Mouse (Mus musculus): ENCODE measurements around the gene Olfr65. TPM values are rescaled to one million over a fixed set of nuclear protein-coding genes. Genes with fewer than 3 reads are reported as not detected.

Gene Olfr65
- not detected for total RNA-seq (2021)
- long read RNA-seq, experiment 1: 0 reads
- long read RNA-seq, experiment 2: 0 reads

GRCm38 (mm10) chr7:103903187-103903586, at the start of gene Olfr65:
Gene Olfr65, plus strand, starts transcription at chr7:103903487.
- intact Hi-C loops (cut with DNase I; ENCODE audit: low total_unique reads): no loop called here
- no peak for DNase-seq

DNA sequence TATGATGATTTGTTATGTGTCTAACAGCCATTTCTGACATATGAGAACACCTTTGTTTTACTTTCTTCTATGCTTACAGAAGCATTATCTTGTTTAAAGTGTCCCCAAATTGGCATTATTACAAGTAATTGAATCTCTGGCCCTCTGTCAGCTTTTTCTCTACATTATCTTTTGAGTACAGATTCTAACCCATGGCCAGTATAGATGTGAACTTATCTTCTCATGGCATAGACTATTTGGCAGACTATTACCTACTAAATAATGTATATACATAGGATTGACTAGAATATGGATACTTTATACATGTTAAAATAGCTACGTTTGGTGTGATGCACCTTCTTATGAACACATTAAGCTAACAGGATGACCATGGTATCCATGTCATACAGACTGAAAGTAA, 48.6 kb upstream of the Olfr65 start:
- DNase-seq: no peak
- intact Hi-C loops (cut with DNase I; ENCODE audit: low total_unique reads): no loop called here

DNA sequence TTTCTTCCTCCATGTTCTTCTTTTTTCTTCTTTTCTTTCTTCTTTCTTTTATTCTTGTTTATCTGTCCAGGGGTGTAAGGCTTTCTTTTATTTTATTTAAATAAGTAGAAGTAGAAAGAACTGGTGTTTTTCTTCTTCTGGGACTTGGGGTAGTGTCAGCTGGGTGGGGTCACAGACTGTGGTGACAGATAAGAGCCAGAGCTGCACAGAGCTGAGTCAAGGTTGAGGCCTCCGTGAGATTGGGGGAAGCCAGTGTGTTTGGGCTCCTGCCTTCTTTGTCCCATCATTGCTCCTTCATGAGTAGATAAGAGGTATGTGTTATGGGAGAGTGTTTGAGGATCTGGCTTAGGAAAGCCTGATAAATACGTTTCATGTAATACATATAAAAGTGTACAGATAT, 44.2 kb upstream of the Olfr65 start:
- intact Hi-C loops (cut with DNase I; ENCODE audit: low total_unique reads): no loop called here
- no peak for DNase-seq

GRCm38 (mm10) chr7:103860855-103861254, 42.4 kb upstream of the Olfr65 start:
- DNase-seq: peak; percentile 10
- intact Hi-C loops (cut with DNase I; ENCODE audit: low total_unique reads): no loop called here

DNA sequence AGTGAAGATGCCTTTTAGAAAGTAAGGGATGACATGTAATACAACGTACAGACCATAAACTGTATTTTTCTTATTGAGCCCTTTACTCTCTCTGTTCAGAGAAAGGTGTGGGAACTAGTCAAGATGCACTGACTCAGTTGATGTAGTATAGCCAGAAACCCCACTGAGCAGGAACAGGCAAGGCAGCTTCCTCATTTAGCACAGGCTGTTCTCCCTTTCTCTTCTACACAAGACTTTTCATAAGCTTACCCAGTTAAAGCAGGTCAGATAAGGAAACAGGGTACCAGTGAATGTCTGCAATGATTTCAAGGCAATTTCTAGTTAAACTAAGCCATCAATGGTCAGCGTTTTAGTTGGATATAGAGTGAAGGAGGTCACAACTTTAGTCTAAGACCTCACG, 41.8 kb upstream of the Olfr65 start:
- intact Hi-C loops (cut with DNase I; ENCODE audit: low total_unique reads): no loop called here
- DNase-seq: no peak

DNA sequence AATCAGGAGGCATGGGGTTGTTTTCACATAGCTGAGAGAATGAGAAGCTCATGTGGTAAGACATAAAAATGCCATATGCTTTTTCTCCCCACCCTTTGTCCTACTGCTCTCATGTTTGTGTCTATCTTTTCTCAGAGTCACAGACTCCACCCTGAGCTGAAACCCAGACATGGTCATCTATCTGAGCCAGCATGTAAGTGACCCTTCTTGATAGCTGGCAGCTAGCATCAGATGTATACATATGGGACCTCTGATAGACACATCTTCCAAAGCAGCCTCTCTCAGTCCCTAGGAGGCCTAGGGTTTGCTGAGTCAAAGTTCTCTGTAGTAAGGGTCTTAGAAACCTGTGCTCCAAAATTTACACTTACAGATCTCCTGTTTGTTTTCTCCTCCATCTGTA, 37.6 kb upstream of the Olfr65 start:
- intact Hi-C loops (cut with DNase I; ENCODE audit: low total_unique reads): no loop called here
- no peak for DNase-seq

DNA sequence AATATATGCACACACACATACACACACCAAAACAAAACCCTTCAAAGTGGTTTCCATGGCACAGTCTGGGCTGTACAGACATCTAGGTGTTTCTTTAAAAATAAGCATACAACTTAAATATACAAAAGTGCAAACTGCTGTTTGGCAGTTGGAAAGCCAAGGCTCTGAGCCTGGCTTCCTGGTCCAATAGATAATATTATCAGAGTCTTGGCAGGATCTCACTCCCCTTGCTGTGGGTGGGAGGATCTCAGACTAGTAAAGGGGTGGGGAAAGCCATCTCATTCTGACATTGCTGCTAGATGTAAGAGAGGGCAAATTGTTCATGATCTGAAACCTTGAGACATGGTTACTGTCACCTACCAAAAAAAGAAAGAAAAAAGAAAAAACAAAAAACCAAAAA, 32.6 kb upstream of the Olfr65 start:
- no peak for DNase-seq
- intact Hi-C loops (cut with DNase I; ENCODE audit: low total_unique reads): no loop called here

- intact Hi-C loops (cut with DNase I; ENCODE audit: low total_unique reads): no loop called here
- no peak for DNase-seq
Observed at GRCm38 (mm10) chr7:103873064-103873463, 30.2 kb upstream of the Olfr65 start.

DNA sequence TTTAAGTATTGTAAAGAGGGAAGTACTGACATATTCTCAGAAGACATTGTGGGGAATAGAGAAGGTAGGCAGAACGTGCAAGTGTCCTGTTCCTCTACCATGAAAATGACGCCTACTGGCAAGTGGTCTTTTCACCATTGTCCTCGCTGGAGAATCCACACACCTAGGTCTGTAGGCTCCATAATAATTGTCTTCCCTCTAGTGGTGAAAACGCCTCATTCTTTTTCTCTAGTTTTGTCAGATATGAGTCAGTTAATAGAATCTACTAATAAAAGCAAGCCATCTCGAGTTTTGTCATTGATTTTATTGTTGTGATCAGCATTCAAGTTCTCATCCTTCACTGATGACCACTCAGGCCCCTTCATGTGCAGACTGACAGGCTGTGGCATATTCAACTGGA, 28.8 kb upstream of the Olfr65 start:
- intact Hi-C loops (cut with DNase I; ENCODE audit: low total_unique reads): no loop called here
- no peak for DNase-seq

DNA sequence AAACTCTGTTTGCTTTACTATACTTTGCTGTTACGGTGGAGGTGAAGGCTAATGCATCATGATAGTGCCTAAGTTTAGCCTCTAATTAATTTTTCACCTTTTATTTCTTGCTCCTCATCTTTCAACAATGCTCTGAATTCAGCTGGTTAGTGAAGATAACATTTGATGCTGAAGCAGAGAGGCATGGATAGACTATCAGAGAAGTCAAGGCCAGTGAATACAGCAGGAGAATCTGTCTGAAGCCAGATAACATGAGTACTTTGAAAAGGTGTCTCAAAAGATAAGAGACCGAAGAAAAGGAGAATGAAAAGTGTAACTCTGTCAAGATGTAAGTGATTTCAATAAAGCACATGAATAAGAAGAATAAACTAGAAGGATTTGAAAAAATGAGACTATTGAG, 26.2 kb upstream of the Olfr65 start:
- no peak for DNase-seq
- intact Hi-C loops (cut with DNase I; ENCODE audit: low total_unique reads): no loop called here

- intact Hi-C loops (cut with DNase I; ENCODE audit: low total_unique reads): no loop called here
Observed at GRCm38 (mm10) chr7:103886152-103886551, 17.1 kb upstream of the Olfr65 start, which contains the start of gene Olfr66. Gene Olfr66, minus strand, starts transcription at chr7:103886252.

GRCm38 (mm10) chr7:103894385-103894784, 8.9 kb upstream of the Olfr65 start, which contains the start of gene Olfr64:
Gene Olfr64, minus strand, starts transcription at chr7:103894485.
- DNase-seq: no peak
- intact Hi-C loops (cut with DNase I; ENCODE audit: low total_unique reads): no loop called here

More at GRCm38 (mm10) chr7:103886152-103886551, 17.1 kb upstream of the Olfr65 start, which contains the start of gene Olfr66:
- DNase-seq: no peak

DNA sequence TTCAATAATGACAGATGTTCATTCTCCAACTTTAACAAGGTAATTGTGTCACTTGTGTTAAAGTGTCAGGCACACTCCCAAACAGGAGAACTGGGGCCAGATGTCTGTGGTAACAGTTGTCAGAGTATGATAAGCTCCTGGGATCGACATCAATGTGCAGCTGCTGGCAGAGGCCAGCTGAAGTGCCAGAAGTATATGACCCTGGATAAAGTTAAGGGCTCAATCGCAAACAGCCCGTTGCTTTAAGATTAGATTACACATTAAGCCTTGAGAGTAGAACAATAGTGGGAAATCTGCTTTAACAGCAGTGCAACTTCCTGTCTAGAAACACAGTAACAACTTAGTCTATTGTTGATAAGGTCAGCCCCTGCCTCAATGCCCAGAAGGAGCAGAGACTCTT, 6.8 kb downstream of the Olfr65 start:
- no peak for DNase-seq
- intact Hi-C loops (cut with DNase I; ENCODE audit: low total_unique reads): no loop called here

DNA sequence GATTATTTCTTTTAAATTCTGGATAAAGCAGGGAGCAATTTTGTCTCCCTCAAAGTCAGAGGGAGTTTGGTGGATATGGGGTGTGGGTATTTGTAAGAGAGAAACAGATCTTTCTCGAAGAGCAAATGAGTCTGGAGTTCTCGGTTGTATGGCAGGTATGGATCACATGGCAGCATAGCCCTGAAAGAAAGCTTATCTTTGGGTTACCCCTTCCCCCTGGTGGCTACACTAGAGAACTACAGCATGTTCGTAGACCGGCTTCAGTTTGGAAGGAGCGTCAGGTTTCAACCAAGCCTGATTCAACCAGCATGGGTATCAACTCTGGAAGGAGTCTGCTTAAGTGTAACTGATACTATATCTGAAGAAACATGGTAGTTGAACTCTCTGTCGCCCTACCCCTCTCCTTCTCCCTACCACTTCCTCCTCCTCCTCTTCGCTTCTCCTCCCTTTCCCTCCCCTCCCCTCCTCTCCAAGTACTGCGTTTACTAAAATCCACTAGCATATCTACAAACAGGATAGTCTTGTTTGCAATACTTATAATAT, 9.8 kb downstream of the Olfr65 start:
- intact Hi-C loops (cut with DNase I; ENCODE audit: low total_unique reads): no loop called here
- no peak for DNase-seq

- DNase-seq: no peak
- intact Hi-C loops (cut with DNase I; ENCODE audit: low total_unique reads): no loop called here
Observed at GRCm38 (mm10) chr7:103915338-103915737, 12.1 kb downstream of the Olfr65 start.

- intact Hi-C loops (cut with DNase I; ENCODE audit: low total_unique reads): no loop called here
- no peak for DNase-seq
Observed at GRCm38 (mm10) chr7:103928525-103928924, 25.2 kb downstream of the Olfr65 start, which contains the start of gene Olfr631. Gene Olfr631, plus strand, starts transcription at chr7:103928825.

DNA sequence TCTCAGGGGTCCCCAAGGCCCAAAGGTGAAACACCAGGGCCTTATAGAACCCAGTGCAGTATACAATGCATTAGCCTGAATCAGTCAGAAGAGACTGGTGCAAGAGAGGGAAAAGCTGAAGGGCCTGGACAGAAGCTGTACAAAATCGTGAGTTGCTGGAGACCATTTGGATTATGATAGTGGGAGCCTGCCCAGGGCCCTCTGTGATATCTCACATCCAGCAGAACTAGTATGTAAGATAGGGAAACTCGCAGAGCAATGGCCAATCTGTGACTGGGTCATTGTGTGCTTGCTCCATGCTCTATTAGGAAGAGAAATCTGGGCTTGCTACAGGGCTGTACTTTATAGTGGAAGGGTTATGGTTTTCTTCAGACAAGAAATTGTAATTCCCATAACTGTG, 31.0 kb downstream of the Olfr65 start, which contains the start of gene Olfr632:
TSS of gene Olfr632 (plus strand) at position 84 of the 400 bp plus-strand sequence.
- DNase-seq: no peak
- intact Hi-C loops (cut with DNase I; ENCODE audit: low total_unique reads): no loop called here

- intact Hi-C loops (cut with DNase I; ENCODE audit: low total_unique reads): no loop called here
- peak; percentile 6 for DNase-seq
Observed at GRCm38 (mm10) chr7:103942730-103943129, 39.4 kb downstream of the Olfr65 start.

DNA sequence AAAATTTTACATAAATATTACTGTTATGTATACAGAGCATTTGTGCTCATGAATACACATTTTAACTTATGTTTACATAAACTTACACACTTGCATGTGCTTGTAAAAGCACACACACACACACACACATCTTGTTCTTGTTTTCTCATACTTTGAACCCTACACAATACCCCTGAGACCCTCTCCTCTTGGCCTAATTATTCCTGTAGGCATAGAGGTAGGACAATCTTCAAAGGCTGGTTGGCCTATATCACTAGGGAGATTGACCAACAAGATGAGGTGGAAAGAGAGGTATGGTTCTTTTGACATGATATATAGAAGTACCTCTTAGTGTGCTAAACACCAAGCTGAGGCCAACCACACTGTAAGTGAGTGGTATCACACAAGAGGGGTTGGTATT, 40.9 kb downstream of the Olfr65 start, which contains the start of gene Olfr633:
TSS of gene Olfr633 (plus strand) at position 301 of the 400 bp plus-strand sequence.
- no peak for DNase-seq
- intact Hi-C loops (cut with DNase I; ENCODE audit: low total_unique reads): no loop called here
